Mouse (Mus musculus) lung, adult 2 months (tissue): Measurements from ENCODE around the gene Armc5. TPM values are rescaled to one million over a fixed set of nuclear protein-coding genes. Genes with fewer than 3 reads are reported as not detected.
A peak's percentile ranks its signal among the peaks of the same experiment; 100 is the strongest.

Experiments
- DNase-seq: peaks from one replicate; pipeline ENCODE4 v3.0.0; 2022
- H3K4me1 ChIP-seq: fragments of 200-500 bp; 2 replicates; pipeline ENCODE4 v1.6.1; 2011; ENCODE audit warnings: low read length; ENCODE audit not compliant: control insufficient read depth, insufficient read depth
- H3K4me3 ChIP-seq: fragments of 200-500 bp; replicated peaks from 2 replicates; pipeline ENCODE3; 2011; ENCODE audit warnings: low read depth, mild to moderate bottlenecking, control low read depth, low read length; ENCODE audit errors: extremely low read depth
- CTCF ChIP-seq: fragments of 200-500 bp; IDR thresholded peaks from 2 replicates; pipeline ENCODE4 v1.5.1; 2011; ENCODE audit warnings: mild to moderate bottlenecking, low read length, control low read depth; ENCODE audit not compliant: insufficient read depth
- POLR2A ChIP-seq: fragments of 200-500 bp; IDR thresholded peaks from 2 replicates; pipeline ENCODE4 v1.6.1; 2011; ENCODE audit warnings: low read depth, mild to moderate bottlenecking, control low read depth, low read length, borderline replicate concordance; ENCODE audit errors: extremely low read depth
- WGBS: fragments of 180-500 bp; shearing (Covaris S2); methylation state at CpG from one replicate; pipeline ENCODE4 v1.1.7; 2018; 5-methylcytosine and 5-hydroxymethylcytosine counted together
- polyA plus RNA-seq: library from polyadenylated mRNA; depleted of rRNA; stranded (reverse); fragments of >200 nt; gene quantifications from 2 replicates; pipeline ENCODE4 v1.2.3, GENCODE M21; 2012; rRNA removed

Armc5 gene
- polyA plus RNA-seq, 1 experiment, result 41.3 TPM

DNA sequence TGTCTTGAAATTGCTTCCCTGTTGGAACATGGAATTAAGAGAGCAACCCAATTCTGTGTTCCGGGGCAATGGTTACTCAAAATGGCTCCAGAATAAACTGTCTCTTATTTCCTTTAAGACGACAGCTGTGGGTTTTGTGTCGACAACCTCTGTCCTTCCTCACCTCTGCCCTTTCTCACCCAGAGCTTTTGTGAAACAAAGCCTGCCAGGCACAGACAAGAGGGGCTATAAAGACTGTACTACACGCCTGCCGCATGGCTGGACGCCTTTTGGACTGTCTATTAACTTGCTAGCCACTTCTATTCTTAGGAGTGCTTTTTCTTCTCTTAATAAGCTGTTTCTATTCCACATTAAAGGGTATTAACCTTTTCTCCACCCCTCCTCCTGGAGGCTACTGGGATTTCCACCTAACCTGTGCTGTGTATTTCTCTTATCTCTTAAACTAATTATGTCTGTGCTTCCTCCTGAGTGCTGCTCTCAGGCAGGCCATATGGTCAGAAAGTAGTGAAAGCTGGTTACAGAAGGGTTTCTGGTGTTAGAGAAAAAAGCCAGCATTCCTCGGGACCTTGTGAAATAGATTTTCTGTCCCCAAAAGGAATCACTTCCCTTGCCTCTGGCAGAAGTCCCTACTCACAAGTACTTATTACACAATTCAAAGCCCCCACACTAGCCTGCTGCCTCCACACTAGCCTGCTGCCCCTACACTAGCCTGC is 45.5 kb downstream of the Armc5 start:
- Histone ChIP-seq H3K4me1 (peaks cover 4% of the 10 kb centered on the region), H3K4me3 (no peak overlapping the region)
- TF ChIP-seq CTCF, result no peak
- no peak for TF ChIP-seq POLR2A
- 50% methylated on average over 7 of the region's 7 CpGs for WGBS
- no peak for DNase-seq

- peaks cover 2% of the 10 kb centered on the region; the same call in 1 of the 2 replicates for H3K4me1 ChIP-seq
- TF ChIP-seq POLR2A (no peak), CTCF (no peak)
- 71% methylated on average over 5 of the region's 5 CpGs for WGBS
- no peak overlapping the region for H3K4me3 ChIP-seq
- no peak for DNase-seq
These were observed 46.9 kb downstream of the Armc5 start for GRCm38 (mm10) chr7:128284047-128284446.

DNA sequence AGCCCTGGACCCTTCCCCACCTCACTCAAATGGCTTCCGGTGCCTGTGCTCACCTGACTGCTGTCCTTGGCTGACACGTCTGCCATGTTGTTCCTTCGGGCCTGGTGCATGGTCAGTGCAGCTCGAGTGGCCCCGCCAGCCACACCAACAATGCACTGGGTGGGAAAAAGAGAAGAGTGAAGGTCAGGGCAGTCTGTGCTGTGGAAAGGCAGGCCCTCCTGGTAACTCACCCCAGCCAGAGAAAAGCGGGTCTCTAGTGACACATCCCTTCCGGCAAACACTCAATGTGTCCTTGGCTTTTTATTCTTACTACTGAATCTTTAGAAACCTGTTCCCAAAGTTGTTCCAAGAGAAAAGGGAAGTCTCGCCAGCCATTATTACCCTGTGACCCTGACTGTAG is 47.9 kb downstream of the Armc5 start:
- no peak overlapping the region for H3K4me3 ChIP-seq
- TF ChIP-seq CTCF, result no peak
- peaks cover 2% of the 10 kb centered on the region; the same call in 1 of the 2 replicates for H3K4me1 ChIP-seq
- DNase-seq, result no peak
- 85% methylated on average over 8 of the region's 8 CpGs for WGBS

DNA sequence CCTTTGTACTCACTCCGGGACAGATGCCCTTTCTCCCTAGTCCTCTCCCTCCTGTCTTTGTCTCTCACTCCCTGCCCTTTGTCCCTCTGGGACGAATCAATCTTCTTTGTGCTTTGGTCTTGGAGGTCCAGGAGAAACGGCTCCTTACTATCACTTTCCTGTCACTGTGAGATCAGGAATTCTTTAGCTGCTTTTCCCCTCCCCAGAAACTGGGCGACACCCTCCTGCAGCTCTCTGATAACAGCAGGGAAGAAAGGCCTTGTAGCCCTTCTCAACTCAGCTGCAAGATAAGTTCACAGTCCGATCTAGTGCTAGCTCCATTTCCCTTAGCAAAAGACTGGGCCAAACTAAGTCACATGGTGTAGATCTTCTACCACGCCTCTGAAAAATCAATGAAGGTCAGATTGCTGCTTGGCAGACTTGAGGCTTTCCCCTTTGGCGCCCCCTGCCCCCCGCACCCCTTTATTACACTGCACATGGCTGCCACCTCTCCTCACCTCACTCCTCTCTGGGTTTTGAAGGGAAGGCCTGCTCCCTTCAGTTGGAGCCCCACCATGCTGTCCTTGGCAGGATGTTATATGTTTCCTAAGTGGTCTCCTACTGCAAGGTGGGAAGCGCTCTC is 51.9 kb downstream of the Armc5 start:
- 28% methylated on average over 9 of the region's 9 CpGs for WGBS
- DNase-seq, result no peak
- Histone ChIP-seq H3K4me1 (peaks cover 2% of the 10 kb centered on the region; the same call in 1 of the 2 replicates), H3K4me3 (no peak overlapping the region)
- TF ChIP-seq CTCF (0 out of 2 replicates have a peak, but pooled peaks have one; percentile 24), POLR2A (no peak)

Other genes with a start within 250 kb of the Armc5 start
- gene Pycard, start 243.5 kb upstream of the Armc5 start, polyA plus RNA-seq, result 28.0 and 66.7 TPM in 2 replicates
- gene Trim72, start 233.4 kb upstream of the Armc5 start, polyA plus RNA-seq, result 5.1 and 15.4 TPM in 2 replicates
- gene Itgam, start 174.7 kb upstream of the Armc5 start, polyA plus RNA-seq, result 25.2 and 27.6 TPM in 2 replicates
- 0.07 and 0.12 TPM in 2 replicates for gene Gm49368, start 174.7 kb upstream of the Armc5 start, polyA plus RNA-seq
- gene Itgax, start 107.8 kb upstream of the Armc5 start, polyA plus RNA-seq, result 20.6 and 25.0 TPM in 2 replicates
- 0.50 and 0.56 TPM in 2 replicates for gene Itgad, start 83.0 kb upstream of the Armc5 start, polyA plus RNA-seq
- 186 and 243 TPM in 2 replicates for gene Cox6a2, start 31.0 kb upstream of the Armc5 start, polyA plus RNA-seq
- 2.4 and 3.1 TPM in 2 replicates for gene 9130023H24Rik, start 689 bp downstream of the Armc5 start, polyA plus RNA-seq
- 131 and 150 TPM in 2 replicates for gene Tgfb1i1, start 9.5 kb downstream of the Armc5 start, polyA plus RNA-seq
- gene Slc5a2, start 28.3 kb downstream of the Armc5 start, polyA plus RNA-seq, result 0.09 and 0.24 TPM in 2 replicates
- 59.4 and 59.9 TPM in 2 replicates for gene BC017158, start 60.8 kb downstream of the Armc5 start, polyA plus RNA-seq
- 11.1 and 13.7 TPM in 2 replicates for gene Rgs10, start 181.4 kb downstream of the Armc5 start, polyA plus RNA-seq
- 16.4 and 27.5 TPM in 2 replicates for gene Tial1, start 224.4 kb downstream of the Armc5 start, polyA plus RNA-seq